In the genomic region with DNA sequence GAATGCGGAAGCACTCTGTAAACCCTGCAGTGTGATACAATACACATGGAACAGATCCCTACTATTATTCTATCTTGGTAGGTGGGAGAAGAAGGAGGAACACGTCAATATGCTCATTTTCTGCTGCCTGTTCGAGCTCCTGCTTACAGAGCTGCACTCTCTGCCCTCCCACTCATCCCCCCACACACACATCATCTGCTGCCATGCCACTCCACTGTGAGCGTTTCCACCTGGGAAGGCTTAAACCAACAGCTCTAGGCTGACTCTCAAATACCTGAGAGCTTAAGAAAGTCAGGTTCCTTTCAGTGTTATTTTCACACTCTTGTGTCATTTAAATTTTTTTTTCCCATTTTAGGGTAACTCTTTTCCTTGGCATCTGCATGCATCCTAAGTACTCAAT, we compare ENCODE assay signal across 34 mouse cellular contexts. TPM values are rescaled to one million over a fixed set of nuclear protein-coding genes. Genes with fewer than 3 reads are reported as not detected.
A peak's percentile ranks its signal among the peaks of the same experiment; 100 is the strongest.
DNase-seq lines count a peak whose midpoint lies in the region; ATAC-seq lines count a peak whose summit lies in the region.
"Had no signal": no experiment of that assay in that cellular context is flagged by ENCODE, and none has a peak within 500 bp of the region (broad histone marks: within the 10 kb centered on the region; RNA-seq: fewer than 3 reads in every experiment).

No protein-coding gene starts in this region.

- no peak overlapping the region for H3K4me2 ChIP-seq in kidney, embryonic 16.5 days (replicated peaks; ENCODE audit: low read depth, low read length)
- H3K4me2 ChIP-seq: heart, embryonic 12.5 days; liver, embryonic 13.5 days; midbrain, embryonic 11.5 days had no signal

- 33% methylated on average over 4 of the region's 4 CpGs for WGBS in kidney, embryonic 16.5 days

- no peak overlapping the region for H3K4me3 ChIP-seq in kidney, embryonic 16.5 days (ENCODE audit: low read length)
- H3K4me3 ChIP-seq: heart, embryonic 12.5 days; hindbrain, embryonic 10.5 days; liver, embryonic 13.5 days had no signal

- DNase-seq in kidney, postnatal 36 days: no peak
- peak; percentile 9 for DNase-seq in layer of hippocampus, adult 9-11 months
- DNase-seq in layer of hippocampus, postnatal 10 days (ENCODE audit: low spot score in 2 of 2): no peak
- DNase-seq in Muller cell, postnatal 12 days (ENCODE audit: inconsistent ontology term): peak; percentile 2
- DNase-seq in brain, adult 2 months (ENCODE audit: low read depth, low spot score): peak; percentile 47
- no peak for DNase-seq in thymus, postnatal 4 days
- DNase-seq: adrenal gland, adult 8-10 months; cerebellum, adult 2 months; cerebellum, postnatal 25 days; embryo, embryonic 11 days; forebrain, postnatal 0 days; gastrocnemius, postnatal 25 days; heart, adult 18-20 months; heart, postnatal 10 days; liver, embryonic 13.5 days; lung, adult 2 months; lung, postnatal 14 days; thymus, postnatal 25 days had no signal

- H3K27ac ChIP-seq in kidney, embryonic 16.5 days (ENCODE audit: low read length): no peak overlapping the region
- H3K27ac ChIP-seq: hindbrain, embryonic 10.5 days; liver, embryonic 13.5 days had no signal

- H3K9ac ChIP-seq in kidney, embryonic 16.5 days (replicated peaks; ENCODE audit: low read length): no peak overlapping the region
- H3K9ac ChIP-seq: forebrain, postnatal 0 days; heart, embryonic 12.5 days; liver, embryonic 13.5 days had no signal

- no peaks in the 10 kb centered on the region for H3K9me3 ChIP-seq in kidney, embryonic 16.5 days (ENCODE audit: low read length)
- H3K9me3 ChIP-seq: heart, embryonic 12.5 days; hindbrain, embryonic 10.5 days; liver, embryonic 13.5 days had no signal

- no peaks in the 10 kb centered on the region for H3K36me3 ChIP-seq in kidney, embryonic 16.5 days (ENCODE audit: insufficient read depth, low read length)
- H3K36me3 ChIP-seq: heart, embryonic 12.5 days; hindbrain, embryonic 10.5 days; liver, embryonic 13.5 days had no signal

- peak; percentile 31; the same call in 1 of the 2 replicates for ATAC-seq in kidney, embryonic 16.5 days (ENCODE audit: low FRiP score, low TSS enrichment)
- ATAC-seq: activated CD4-positive, CD25-positive, alpha-beta regulatory T cell, adult 4 months; forebrain, postnatal 0 days; hindbrain, embryonic 16.5 days; intestine, embryonic 16.5 days had no signal

- H3K27me3 ChIP-seq in kidney, embryonic 16.5 days (ENCODE audit: insufficient read depth, low read length): no peaks in the 10 kb centered on the region
- H3K27me3 ChIP-seq: heart, embryonic 12.5 days; liver, embryonic 13.5 days had no signal

- H3K4me1 ChIP-seq in kidney, embryonic 16.5 days (ENCODE audit: insufficient read depth, low read length): no peaks in the 10 kb centered on the region
- H3K4me1 ChIP-seq: heart, embryonic 12.5 days; hindbrain, embryonic 10.5 days; liver, embryonic 13.5 days had no signal

RNA-seq across cellular contexts. Expression of a gene that starts 6.9 kb away (rescaled TPM):
- not detected in 2 replicates for polyA plus RNA-seq in kidney, embryonic 16.5 days (2015; fragmentation: Nextera tagmentation; extraction: Ambion mirVana)
- not detected for total RNA-seq in layer of hippocampus, postnatal 10 days (2021)
- total RNA-seq: adrenal gland, adult 8-10 months; forebrain, postnatal 0 days; gastrocnemius, postnatal 25 days; heart, adult 18-20 months; heart, postnatal 10 days; layer of hippocampus, adult 8-10 months; left cerebral cortex, postnatal 14 days; megakaryocyte progenitor cell, adult 5-6 weeks; MEL; midbrain, postnatal 0 days had no signal
- polyA plus RNA-seq: activated CD4-positive, CD25-positive, alpha-beta regulatory T cell, adult 4 months; C2C12; cerebellum, adult 2 months; forebrain, postnatal 0 days; heart, embryonic 12.5 days; hindbrain, embryonic 10.5 days; hindbrain, embryonic 16.5 days; intestine, embryonic 16.5 days; limb, embryonic 14.5 days; liver, embryonic 13.5 days; lung, adult 2 months; midbrain, embryonic 11.5 days; midbrain, postnatal 0 days; neural tube, embryonic 14.5 days; stomach, embryonic 14.5 days had no signal

Comparison
In these comparisons a context has a peak if more than half of its experiments do, and no peak if none do; other contexts are left out.
1. DNase-seq: peak in layer of hippocampus, adult 9-11 months (single experiment), Muller cell, postnatal 12 days (single experiment) and brain, adult 2 months (single experiment); none in kidney, postnatal 36 days (0 of 2), layer of hippocampus, postnatal 10 days (0 of 2) and thymus, postnatal 4 days (single experiment).